Mouse (Mus musculus): Measurements from ENCODE around the gene Itga9. TPM values are rescaled to one million over a fixed set of nuclear protein-coding genes. Genes with fewer than 3 reads are reported as not detected.

Itga9 gene
- polyA plus RNA-seq, 1 experiment, result 0.14 TPM

DNA sequence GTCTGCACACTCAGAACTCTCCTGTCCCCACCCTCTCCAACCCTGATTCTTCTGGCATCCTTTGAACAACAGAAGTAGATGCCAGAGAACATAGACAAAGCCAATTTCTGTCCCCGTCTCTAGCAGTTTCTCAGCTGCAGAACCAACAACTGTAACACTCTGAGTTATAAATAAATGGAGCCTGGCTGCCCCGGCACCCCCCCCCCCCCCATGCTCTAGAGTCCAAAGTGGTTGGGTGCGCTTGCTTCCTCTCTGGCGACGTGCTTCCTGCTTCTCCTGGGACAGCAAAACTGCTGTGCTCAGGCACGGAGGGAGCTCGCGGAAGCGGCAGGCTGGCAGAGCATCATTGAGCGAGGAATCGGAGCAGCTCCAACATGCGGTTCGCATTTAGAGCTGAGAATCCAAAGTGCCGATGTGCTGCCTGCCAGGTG is 4.6 kb downstream of the Itga9 start:
- Histone ChIP-seq H3K4me2 (ENCODE audit: low read depth) (no peak overlapping the region), H3K27me3 (ENCODE audit: control insufficient read depth, insufficient read depth, insufficient read length) (peaks cover 61% of the 10 kb centered on the region), H3K79me2 (ENCODE audit: control insufficient read depth, insufficient read depth) (no peaks in the 10 kb centered on the region), H3K4me3 (no peak overlapping the region), H3K36me3 (ENCODE audit: control insufficient read depth, insufficient read depth) (no peaks in the 10 kb centered on the region), H3ac (ENCODE audit: control insufficient read depth, insufficient read length) (no peak overlapping the region)
- no peak for TF ChIP-seq REST (IDR thresholded peaks at IDR 0.05; ENCODE audit: insufficient read depth, insufficient read length)
- TF ChIP-seq POLR2A (IDR thresholded peaks at IDR 0.05; ENCODE audit: insufficient read length, low read depth), result no peak
- no peak for TF ChIP-seq MAX (IDR thresholded peaks at IDR 0.05; ENCODE audit: low read depth)
- TF ChIP-seq MYOD1 (IDR thresholded peaks at IDR 0.05; ENCODE audit: control insufficient read depth in 1 of 3, insufficient read length in 2 of 3, low read depth in 2 of 3), result no peak
- TF ChIP-seq MYOG (IDR thresholded peaks at IDR 0.05; ENCODE audit: control insufficient read depth in 1 of 3, insufficient read depth in 1 of 3, insufficient read length in 2 of 3, low read depth in 2 of 3), result no peak
- TF ChIP-seq TCF3 (IDR thresholded peaks at IDR 0.05; ENCODE audit: insufficient read length, low read depth), result no peak
- TF ChIP-seq CEBPB (IDR thresholded peaks at IDR 0.05; ENCODE audit: insufficient read depth, poor library complexity, severe bottlenecking), result no peak
- TF ChIP-seq USF1 (IDR thresholded peaks at IDR 0.05; ENCODE audit: low read depth), result no peak
- no peak for TF ChIP-seq POLR2AphosphoS2 (IDR thresholded peaks at IDR 0.05; ENCODE audit: insufficient read length, low read depth)
- TF ChIP-seq E2F4 (IDR thresholded peaks at IDR 0.05; ENCODE audit: insufficient read depth), result no peak
- no peak for TF ChIP-seq SRF (IDR thresholded peaks at IDR 0.05; ENCODE audit: control insufficient read depth, insufficient read length, low read depth)
- TF ChIP-seq TCF12 (IDR thresholded peaks at IDR 0.05; ENCODE audit: insufficient read depth, poor library complexity, severe bottlenecking), result no peak

DNA sequence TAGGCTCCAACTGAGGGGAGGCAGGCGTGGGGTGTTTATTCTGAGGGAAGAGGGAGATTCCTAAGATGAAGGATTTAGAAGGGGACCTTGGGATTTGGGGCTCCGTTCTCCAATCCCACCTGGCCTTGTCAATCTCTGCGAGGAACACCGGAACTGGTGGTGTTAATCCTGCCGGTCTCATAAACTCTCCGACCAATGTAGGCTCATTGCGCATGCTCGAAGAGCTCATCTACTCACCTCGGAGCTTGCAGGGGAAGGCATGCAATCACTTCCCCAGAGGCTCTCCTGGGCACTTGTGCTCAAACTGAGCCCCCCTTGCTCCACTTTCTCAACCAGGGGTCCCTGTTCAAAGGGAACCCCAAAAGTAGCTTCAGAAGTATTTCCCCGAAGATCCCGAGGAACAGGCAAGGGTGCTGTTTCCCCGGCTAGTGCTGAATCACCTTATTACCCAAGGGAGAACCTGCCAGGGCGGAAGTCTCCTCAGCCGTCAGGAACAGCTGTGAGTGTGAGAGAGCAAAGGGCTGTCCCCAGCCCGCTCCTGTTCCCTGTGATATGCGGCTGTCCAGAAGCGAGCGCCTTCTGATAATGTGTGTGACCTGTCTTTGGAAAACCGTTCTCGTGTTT is 5.6 kb downstream of the Itga9 start:
- Histone ChIP-seq H3K4me3 (no peak overlapping the region), H3K27me3 (ENCODE audit: control insufficient read depth, insufficient read depth, insufficient read length) (peaks cover 52% of the 10 kb centered on the region), H3ac (ENCODE audit: control insufficient read depth, insufficient read length) (no peak overlapping the region), H3K4me2 (ENCODE audit: low read depth) (no peak overlapping the region), H3K36me3 (ENCODE audit: control insufficient read depth, insufficient read depth) (no peaks in the 10 kb centered on the region), H3K79me2 (ENCODE audit: control insufficient read depth, insufficient read depth) (no peaks in the 10 kb centered on the region)
- TF ChIP-seq POLR2A (IDR thresholded peaks at IDR 0.05; ENCODE audit: insufficient read length, low read depth), result no peak
- TF ChIP-seq TCF12 (IDR thresholded peaks at IDR 0.05; ENCODE audit: insufficient read depth, poor library complexity, severe bottlenecking), result no peak
- TF ChIP-seq CEBPB (IDR thresholded peaks at IDR 0.05; ENCODE audit: insufficient read depth, poor library complexity, severe bottlenecking), result no peak
- no peak for TF ChIP-seq REST (IDR thresholded peaks at IDR 0.05; ENCODE audit: insufficient read depth, insufficient read length)
- no peak for TF ChIP-seq SRF (IDR thresholded peaks at IDR 0.05; ENCODE audit: control insufficient read depth, insufficient read length, low read depth)
- no peak for TF ChIP-seq USF1 (IDR thresholded peaks at IDR 0.05; ENCODE audit: low read depth)
- no peak for TF ChIP-seq MYOD1 (IDR thresholded peaks at IDR 0.05; ENCODE audit: control insufficient read depth in 1 of 3, insufficient read length in 2 of 3, low read depth in 2 of 3)
- TF ChIP-seq TCF3 (IDR thresholded peaks at IDR 0.05; ENCODE audit: insufficient read length, low read depth), result no peak
- TF ChIP-seq POLR2AphosphoS2 (IDR thresholded peaks at IDR 0.05; ENCODE audit: insufficient read length, low read depth), result no peak
- TF ChIP-seq E2F4 (IDR thresholded peaks at IDR 0.05; ENCODE audit: insufficient read depth), result no peak
- no peak for TF ChIP-seq MYOG (IDR thresholded peaks at IDR 0.05; ENCODE audit: control insufficient read depth in 1 of 3, insufficient read depth in 1 of 3, insufficient read length in 2 of 3, low read depth in 2 of 3)
- no peak for TF ChIP-seq MAX (IDR thresholded peaks at IDR 0.05; ENCODE audit: low read depth)

DNA sequence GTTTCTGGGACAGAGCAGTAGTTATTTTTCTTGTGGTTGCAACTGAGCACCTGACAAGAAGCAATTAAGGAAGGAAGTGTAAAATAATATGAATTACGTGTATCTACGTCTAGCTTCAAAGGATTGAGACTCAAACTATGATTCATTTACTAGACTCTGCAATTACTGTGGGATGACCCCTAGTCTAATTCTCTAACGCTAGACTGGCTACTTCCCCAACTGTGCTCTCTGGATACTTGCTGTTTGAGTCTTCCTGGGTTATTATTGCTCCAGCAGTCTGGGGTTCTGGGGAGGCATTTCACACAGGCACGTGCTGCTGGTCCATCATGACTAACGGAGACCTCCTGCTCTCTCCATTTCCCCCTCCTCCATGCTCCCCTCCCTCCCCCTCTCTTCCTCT is 10.7 kb downstream of the Itga9 start:
- H3ac ChIP-seq (ENCODE audit: control insufficient read depth, insufficient read length), result no peak overlapping the region
- peaks cover 19% of the 10 kb centered on the region for H3K27me3 ChIP-seq (ENCODE audit: control insufficient read depth, insufficient read depth, insufficient read length)
- no peaks in the 10 kb centered on the region for H3K79me2 ChIP-seq (ENCODE audit: control insufficient read depth, insufficient read depth)
- TF ChIP-seq USF1 (IDR thresholded peaks at IDR 0.05; ENCODE audit: low read depth) (no peak), REST (IDR thresholded peaks at IDR 0.05; ENCODE audit: insufficient read depth, insufficient read length) (no peak), E2F4 (IDR thresholded peaks at IDR 0.05; ENCODE audit: insufficient read depth) (no peak), CEBPB (IDR thresholded peaks at IDR 0.05; ENCODE audit: insufficient read depth, poor library complexity, severe bottlenecking) (no peak), SRF (IDR thresholded peaks at IDR 0.05; ENCODE audit: control insufficient read depth, insufficient read length, low read depth) (no peak), MYOG (IDR thresholded peaks at IDR 0.05; ENCODE audit: control insufficient read depth in 1 of 3, insufficient read depth in 1 of 3, insufficient read length in 2 of 3, low read depth in 2 of 3) (no peak), MAX (IDR thresholded peaks at IDR 0.05; ENCODE audit: low read depth) (no peak), POLR2AphosphoS2 (IDR thresholded peaks at IDR 0.05; ENCODE audit: insufficient read length, low read depth) (no peak), TCF12 (IDR thresholded peaks at IDR 0.05; ENCODE audit: insufficient read depth, poor library complexity, severe bottlenecking) (no peak)
- H3K4me3 ChIP-seq, result no peak overlapping the region
- H3K36me3 ChIP-seq (ENCODE audit: control insufficient read depth, insufficient read depth), result no peaks in the 10 kb centered on the region
- H3K4me2 ChIP-seq (ENCODE audit: low read depth), result no peak overlapping the region

DNA sequence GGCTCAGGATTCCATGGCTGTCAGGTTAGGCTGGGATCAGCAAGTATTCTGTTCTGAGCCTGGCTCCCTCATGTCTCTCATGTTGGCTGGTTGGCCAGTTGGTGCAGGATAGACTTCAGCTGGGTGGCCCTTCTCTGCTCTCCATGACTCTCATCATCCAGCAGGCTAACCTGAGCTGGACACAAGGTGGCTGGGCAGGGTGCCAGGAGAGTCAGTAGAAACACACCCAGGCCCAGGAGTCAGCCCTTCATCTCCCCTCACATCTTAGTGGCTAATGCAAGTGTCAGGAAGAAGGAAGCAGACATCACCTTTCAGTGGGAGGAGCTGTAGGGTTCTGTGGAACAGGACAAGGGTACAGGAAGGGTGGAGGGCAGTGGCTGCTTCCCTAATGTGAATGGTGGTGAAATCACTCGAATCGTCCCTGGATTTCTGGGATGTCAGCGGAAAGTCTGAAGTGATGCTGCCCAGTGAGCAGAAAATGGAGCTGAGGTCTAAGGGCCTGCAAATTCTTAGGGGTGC is 12.3 kb downstream of the Itga9 start:
- no peak overlapping the region for H3K4me3 ChIP-seq
- H3K27me3 ChIP-seq (ENCODE audit: control insufficient read depth, insufficient read depth, insufficient read length), result peaks cover 15% of the 10 kb centered on the region
- no peaks in the 10 kb centered on the region for H3K36me3 ChIP-seq (ENCODE audit: control insufficient read depth, insufficient read depth)
- no peak overlapping the region for H3ac ChIP-seq (ENCODE audit: control insufficient read depth, insufficient read length)
- no peaks in the 10 kb centered on the region for H3K79me2 ChIP-seq (ENCODE audit: control insufficient read depth, insufficient read depth)
- TF ChIP-seq TCF3 (IDR thresholded peaks at IDR 0.05; ENCODE audit: insufficient read length, low read depth) (no peak), TCF12 (IDR thresholded peaks at IDR 0.05; ENCODE audit: insufficient read depth, poor library complexity, severe bottlenecking) (no peak), CEBPB (IDR thresholded peaks at IDR 0.05; ENCODE audit: insufficient read depth, poor library complexity, severe bottlenecking) (no peak), POLR2A (IDR thresholded peaks at IDR 0.05; ENCODE audit: insufficient read length, low read depth) (no peak), SRF (IDR thresholded peaks at IDR 0.05; ENCODE audit: control insufficient read depth, insufficient read length, low read depth) (no peak), MAX (IDR thresholded peaks at IDR 0.05; ENCODE audit: low read depth) (no peak), E2F4 (IDR thresholded peaks at IDR 0.05; ENCODE audit: insufficient read depth) (no peak)
- no peak overlapping the region for H3K4me2 ChIP-seq (ENCODE audit: low read depth)

Data from myocyte (in vitro differentiated cells).